Comparison of ENCODE assay signal across 8 mouse cellular contexts in the genomic region with DNA sequence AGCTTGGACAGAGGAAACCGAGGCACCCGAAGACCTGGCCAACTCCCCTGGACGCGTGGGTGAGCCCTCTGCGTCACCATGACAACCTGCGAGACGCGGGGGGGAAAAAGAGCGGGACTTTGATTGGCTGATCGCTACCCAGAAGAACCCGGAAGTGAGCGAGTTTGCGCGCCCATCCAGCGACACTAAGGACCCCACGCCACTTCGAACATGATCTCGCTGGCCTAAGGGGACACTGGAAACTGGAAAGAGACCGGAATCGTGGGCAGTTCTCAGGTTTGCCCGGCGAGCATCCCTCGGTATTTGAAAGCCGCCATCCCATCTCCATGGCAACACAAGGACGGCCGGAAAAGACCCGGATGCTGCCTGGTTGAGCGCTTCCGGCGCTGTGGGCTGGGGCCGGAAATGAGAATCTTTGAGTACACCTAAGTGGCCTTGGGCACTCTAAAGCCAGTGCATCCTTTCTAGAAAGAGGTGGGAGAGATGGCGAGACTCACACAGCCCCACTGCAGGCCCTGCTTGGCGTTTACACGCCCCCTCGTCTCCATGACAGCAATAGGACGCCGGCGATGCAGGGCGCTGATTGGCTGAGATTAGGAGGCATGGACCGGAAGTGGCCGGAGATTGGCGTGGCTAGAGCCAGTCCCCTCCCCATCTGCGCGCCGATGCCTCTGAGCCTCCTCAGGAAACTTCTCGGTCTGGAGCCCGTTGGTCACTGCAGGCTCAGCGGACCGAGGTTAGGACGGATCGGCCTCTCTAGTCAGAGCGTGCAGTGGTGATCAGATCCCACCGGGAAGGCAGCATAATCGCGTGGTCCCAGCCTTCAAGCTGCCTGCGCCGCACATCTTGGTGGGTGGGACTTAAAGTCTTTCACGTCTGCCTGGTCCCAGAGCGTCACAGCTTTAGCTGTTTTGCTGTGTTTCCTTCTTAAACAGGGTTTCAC. TPM values are rescaled to one million over a fixed set of nuclear protein-coding genes. Genes with fewer than 3 reads are reported as not detected.
DNase-seq lines count a peak whose midpoint lies in the region; ATAC-seq lines count a peak whose summit lies in the region.

A gene (minus strand): TSS at position 80 of the 943 bp plus-strand sequence.

- ATAC-seq in hindbrain, embryonic 15.5 days (ENCODE audit: low FRiP score, low read depth), result peak; percentile 97

- H3K4me3 ChIP-seq in hindbrain, embryonic 15.5 days, result peak within 1 kb of the TSS; percentile 73

- no peaks in the 10 kb centered on the region for H3K27me3 ChIP-seq in hindbrain, embryonic 15.5 days

- peak; percentile 95 for DNase-seq in R1 (ENCODE audit: low read depth, low spot score)
- peak; percentile 93 to 98 for DNase-seq in cerebellum, postnatal 25 days
- DNase-seq in frontal cortex, postnatal 36 days (ENCODE audit: low spot score in 2 of 2), result peak; percentile 96
- peak; percentile 91 for DNase-seq in left cerebral cortex, adult 11 months (ENCODE audit: low spot score)
- DNase-seq in lung, postnatal 4 days, result peak; percentile 95
- peak; percentile 89 for DNase-seq in retina, postnatal 7 days (ENCODE audit: low read depth, low spot score)
- peak; percentile 86 for DNase-seq in urinary bladder, adult 2 months (ENCODE audit: low spot score)

- under 1% methylated on average over 59 of the region's 59 CpGs for WGBS in hindbrain, embryonic 15.5 days

- no peaks in the 10 kb centered on the region for H3K9me3 ChIP-seq in hindbrain, embryonic 15.5 days

- H3K4me1 ChIP-seq in hindbrain, embryonic 15.5 days (replicated peaks), result peaks cover 13% of the 10 kb centered on the region

- peak within 1 kb of the TSS; percentile 82 for H3K4me2 ChIP-seq in hindbrain, embryonic 15.5 days

- H3K9ac ChIP-seq in hindbrain, embryonic 15.5 days, result peak within 1 kb of the TSS; percentile 44

- peak within 1 kb of the TSS; percentile 90 for H3K27ac ChIP-seq in hindbrain, embryonic 15.5 days (replicated peaks)

- no peaks in the 10 kb centered on the region for H3K36me3 ChIP-seq in hindbrain, embryonic 15.5 days

RNA-seq across cellular contexts. Expression of the gene that starts here (rescaled TPM):
- polyA plus RNA-seq in hindbrain, embryonic 15.5 days (2015; fragmentation: Nextera tagmentation; extraction: Ambion mirVana), result 75.9 and 94.1 TPM in 2 replicates
- polyA plus RNA-seq in urinary bladder, adult 2 months (2012; rRNA removed), result 2.4 and 2.9 TPM in 2 replicates

Comparison
In these comparisons a context has a peak if more than half of its experiments do, and no peak if none do; other contexts are left out.
1. Peak in every context shown above with its lines: DNase-seq, ATAC-seq, H3K4me3 ChIP-seq and H3K27ac ChIP-seq.
2. RNA of the gene that starts here (polyA plus RNA-seq): 75.9 to 94.1 TPM in hindbrain, embryonic 15.5 days; 2.4 to 2.9 TPM in urinary bladder, adult 2 months; every median in the first group is over 10 times any median in the second.